Mouse (Mus musculus): ENCODE measurements around the gene Kat5. TPM values are rescaled to one million over a fixed set of nuclear protein-coding genes. Genes with fewer than 3 reads are reported as not detected.

The Kat5 gene
- total and polyA plus RNA-seq, 3 experiments, result 46.5 to 106 (median 62.8) TPM

GRCm38 (mm10) chr19:5614953-5615352 lies 4.9 kb upstream of the Kat5 start:
- H3K4me3 ChIP-seq (replicated peaks in 1 of 3; ENCODE audit: low read depth in 2 of 3, low read length in 2 of 3, poor library complexity in 1 of 3), result no peak overlapping the region
- H3K4me1 ChIP-seq (ENCODE audit: control insufficient read depth in 1 of 2, insufficient read depth in 2 of 2), result peaks cover 4 to 8% of the 10 kb centered on the region in 2 experiments
- no peak overlapping the region for H3K9ac ChIP-seq (ENCODE audit: insufficient read depth, low read depth)
- H3K36me3 ChIP-seq (replicated peaks in 1 of 2; ENCODE audit: control insufficient read depth in 1 of 2, insufficient read depth in 1 of 2, low read length in 1 of 2), result no peaks in the 10 kb centered on the region
- in situ Hi-C loops (cut with MboI; ENCODE audit: low pct_ligation_motif_present, low pct_unique_long_range_greater_than_20kb, low sequenced_read_pairs), result no loop called here
- dilution Hi-C loops (cut with MboI; ENCODE audit: extremely low pct_ligation_motif_present, extremely low pct_unique_long_range_greater_than_20kb, low sequenced_read_pairs), result no loop called here
- H3K27me3 ChIP-seq (replicated peaks), result no peaks in the 10 kb centered on the region
- no peak for TF ChIP-seq MAX (IDR thresholded peaks at IDR 0.05; ENCODE audit: low read length)
- TF ChIP-seq HCFC1 (IDR thresholded peaks at IDR 0.05; ENCODE audit: low read depth, low read length), result no peak
- TF ChIP-seq UBTF (IDR thresholded peaks at IDR 0.05; ENCODE audit: low read depth, low read length), result no peak
- no peak for TF ChIP-seq IRF4 (IDR thresholded peaks at IDR 0.05; ENCODE audit: low read depth, low read length)
- no peak for TF ChIP-seq RCOR1 (conservative IDR thresholded peaks at IDR 0.05; ENCODE audit: low read depth, low read length)
- TF ChIP-seq EP300 (IDR thresholded peaks at IDR 0.05; ENCODE audit: low read length), result no peak
- no peak for TF ChIP-seq POLR2A (IDR thresholded peaks at IDR 0.05; ENCODE audit: low read depth, low read length)
- no peak for TF ChIP-seq CHD2 (IDR thresholded peaks at IDR 0.05; ENCODE audit: low read length)
- no peak for TF ChIP-seq JUN (IDR thresholded peaks at IDR 0.05; ENCODE audit: insufficient read depth, low read depth, low read length)
- no peak for TF ChIP-seq PAX5 (IDR thresholded peaks at IDR 0.05; ENCODE audit: low read length)
- TF ChIP-seq MEF2A (IDR thresholded peaks at IDR 0.05; ENCODE audit: borderline replicate concordance, low read depth, low read length), result no peak
- TF ChIP-seq POLR2AphosphoS2 (IDR thresholded peaks at IDR 0.05; ENCODE audit: low read depth, low read length), result no peak
- no peak for TF ChIP-seq ZMIZ1 (IDR thresholded peaks at IDR 0.05; ENCODE audit: low read depth, low read length)
- TF ChIP-seq MAFK (IDR thresholded peaks at IDR 0.05; ENCODE audit: insufficient replicate concordance, low read length), result no peak
- H3K4me2 ChIP-seq (ENCODE audit: insufficient read depth, low read depth, poor library complexity, severe bottlenecking), result no peak overlapping the region
- no peaks in the 10 kb centered on the region for H3K9me3 ChIP-seq (replicated peaks; ENCODE audit: low read length)
- no peaks in the 10 kb centered on the region for H3K79me2 ChIP-seq (replicated peaks; ENCODE audit: control insufficient read depth, extremely low read depth, insufficient read depth, poor library complexity, severe bottlenecking)
- H3K27ac ChIP-seq (ENCODE audit: insufficient read depth, low read depth), result no peak overlapping the region
- DNase-seq (ENCODE audit: extremely low read depth), result no peak

- TF ChIP-seq KAT2A (IDR thresholded peaks at IDR 0.05; ENCODE audit: insufficient replicate concordance, low read length) (no peak), RAD21 (IDR thresholded peaks at IDR 0.05; ENCODE audit: low read depth, low read length) (no peak), MAFK (IDR thresholded peaks at IDR 0.05; ENCODE audit: insufficient replicate concordance, low read length) (no peak), NRF1 (IDR thresholded peaks at IDR 0.05; ENCODE audit: low read depth, low read length) (no peak), MXI1 (IDR thresholded peaks at IDR 0.05; ENCODE audit: low read depth, low read length) (no peak), MYC (IDR thresholded peaks at IDR 0.05; ENCODE audit: low read depth, low read length) (no peak)
- Histone ChIP-seq H3K27me3 (replicated peaks) (no peaks in the 10 kb centered on the region), H3K4me3 (replicated peaks in 1 of 3; ENCODE audit: low read depth in 2 of 3, low read length in 2 of 3, poor library complexity in 1 of 3) (no peak overlapping the region), H3K27ac (ENCODE audit: insufficient read depth, low read depth) (no peak overlapping the region), H3K9me3 (replicated peaks; ENCODE audit: low read length) (no peaks in the 10 kb centered on the region), H3K4me1 (ENCODE audit: control insufficient read depth in 1 of 2, insufficient read depth in 2 of 2) (peaks cover 10 to 22% of the 10 kb centered on the region in 2 experiments), H3K79me2 (replicated peaks; ENCODE audit: control insufficient read depth, extremely low read depth, insufficient read depth, poor library complexity, severe bottlenecking) (0 out of 2 replicates have a peak, but pooled peaks cover 2% of the 10 kb centered on the region), H3K9ac (ENCODE audit: insufficient read depth, low read depth) (no peak overlapping the region), H3K36me3 (replicated peaks in 1 of 2; ENCODE audit: control insufficient read depth in 1 of 2, insufficient read depth in 1 of 2, low read length in 1 of 2) (peaks cover 9 to 12% of the 10 kb centered on the region in 2 experiments), H3K4me2 (ENCODE audit: insufficient read depth, low read depth, poor library complexity, severe bottlenecking) (no peak overlapping the region)
- in situ Hi-C loops (cut with MboI; ENCODE audit: low pct_ligation_motif_present, low pct_unique_long_range_greater_than_20kb, low sequenced_read_pairs), result no loop called here
- DNase-seq (ENCODE audit: extremely low read depth), result no peak
- dilution Hi-C loops (cut with MboI; ENCODE audit: extremely low pct_ligation_motif_present, extremely low pct_unique_long_range_greater_than_20kb, low sequenced_read_pairs), result no loop called here
Measured at GRCm38 (mm10) chr19:5612762-5613411, 2.9 kb upstream of the Kat5 start.
